Mouse (Mus musculus) adipocyte (in vitro differentiated cells): Measurements from ENCODE around the gene Gm37240.
A peak's percentile ranks its signal among the peaks of the same experiment; 100 is the strongest.

Experiments
- DNase-seq: peaks from one replicate; pipeline ENCODE4 v3.0.0-alpha.2; 2016; ENCODE audit warnings: low spot score

The Gm37240 gene

GRCm38 (mm10) chr3:85186661-85187076 is 700.6 kb downstream of the Gm37240 start:
- no peak for DNase-seq

- DNase-seq, result no peak
Observed at GRCm38 (mm10) chr3:85185827-85186226, 701.5 kb downstream of the Gm37240 start.

- no peak for DNase-seq
Observed at GRCm38 (mm10) chr3:85184916-85185315, 702.4 kb downstream of the Gm37240 start.

GRCm38 (mm10) chr3:85184151-85184550 is 703.2 kb downstream of the Gm37240 start:
- DNase-seq, result no peak

GRCm38 (mm10) chr3:85176736-85177135 is 710.6 kb downstream of the Gm37240 start:
- no peak for DNase-seq

GRCm38 (mm10) chr3:85174542-85175469 is 712.5 kb downstream of the Gm37240 start:
- DNase-seq, result no peak

GRCm38 (mm10) chr3:85173441-85174071 is 713.8 kb downstream of the Gm37240 start:
- DNase-seq, result no peak

GRCm38 (mm10) chr3:85172532-85172931 is 714.8 kb downstream of the Gm37240 start:
- no peak for DNase-seq

GRCm38 (mm10) chr3:85172096-85172495 is 715.2 kb downstream of the Gm37240 start:
- DNase-seq, result no peak

- no peak for DNase-seq
Observed at GRCm38 (mm10) chr3:85168816-85169215, 718.5 kb downstream of the Gm37240 start.

- no peak for DNase-seq
Observed at GRCm38 (mm10) chr3:85164931-85165330, 722.4 kb downstream of the Gm37240 start.

- no peak for DNase-seq
Observed at GRCm38 (mm10) chr3:85163396-85163795, 723.9 kb downstream of the Gm37240 start.

- no peak for DNase-seq
Observed at GRCm38 (mm10) chr3:85162430-85162829, 724.9 kb downstream of the Gm37240 start.

GRCm38 (mm10) chr3:85160816-85161215 is 726.5 kb downstream of the Gm37240 start:
- no peak for DNase-seq

GRCm38 (mm10) chr3:85159631-85160030 is 727.7 kb downstream of the Gm37240 start:
- DNase-seq, result no peak

- DNase-seq, result no peak
Observed at GRCm38 (mm10) chr3:85148816-85149215, 738.5 kb downstream of the Gm37240 start.

GRCm38 (mm10) chr3:85148038-85148550 is 739.2 kb downstream of the Gm37240 start:
- DNase-seq, result no peak

GRCm38 (mm10) chr3:85145568-85145967 is 741.8 kb downstream of the Gm37240 start:
- peak; percentile 60 for DNase-seq

GRCm38 (mm10) chr3:85145076-85145475 is 742.2 kb downstream of the Gm37240 start:
- no peak for DNase-seq

GRCm38 (mm10) chr3:85144425-85144824 is 742.9 kb downstream of the Gm37240 start:
- DNase-seq, result no peak

- DNase-seq, result no peak
Observed at GRCm38 (mm10) chr3:85140488-85140887, 746.8 kb downstream of the Gm37240 start.

- DNase-seq, result no peak
Observed at GRCm38 (mm10) chr3:85138407-85138806, 748.9 kb downstream of the Gm37240 start.

- DNase-seq, result no peak
Observed at GRCm38 (mm10) chr3:85133561-85133960, 753.8 kb downstream of the Gm37240 start.
